Comparison of ENCODE assay signal across 35 mouse cellular contexts in genomic region chr3:146159360-146159759, GRCm38 (mm10). TPM values are rescaled to one million over a fixed set of nuclear protein-coding genes. Genes with fewer than 3 reads are reported as not detected.
A peak's percentile ranks its signal among the peaks of the same experiment; 100 is the strongest.
DNase-seq lines count a peak whose midpoint lies in the region; ATAC-seq and TF ChIP-seq lines count a peak whose summit lies in the region.
"Had no signal": no experiment of that assay in that cellular context is flagged by ENCODE, and none has a peak within 500 bp of the region (broad histone marks: within the 10 kb centered on the region; RNA-seq: fewer than 3 reads in every experiment).

No protein-coding gene starts in this region.

- no peak for TF ChIP-seq CTCF in bone marrow macrophage, adult 2 months (IDR thresholded peaks at IDR 0.05; ENCODE audit: low read depth, low read length)

- DNase-seq in 416B (ENCODE audit: low read depth), result peak; percentile 23
- peak; percentile 63 for DNase-seq in CD4-positive, CD25-positive, alpha-beta regulatory T cell, adult 2 months (ENCODE audit: low read depth, low spot score)
- DNase-seq in layer of hippocampus, adult 8-10 months (ENCODE audit: low spot score in 2 of 2), result no peak
- no peak for DNase-seq in liver
- DNase-seq: adrenal gland, postnatal 10 days; cerebellum, adult 9-10 months; gastrocnemius, postnatal 36 days; heart, postnatal 36 days; kidney, adult 8-10 months; kidney, postnatal 14 days; lung, postnatal 36 days; right cerebral cortex, postnatal 14 days; spleen, adult 18-20 months; thymus, adult 2 months; thymus, postnatal 4 days had no signal

- TF ChIP-seq POLR2A in bone marrow macrophage, adult 2 months (IDR thresholded peaks at IDR 0.05; ENCODE audit: borderline replicate concordance, low read depth, low read length), result no peak

- H3K27ac ChIP-seq in bone marrow macrophage, adult 2 months (ENCODE audit: insufficient read depth, low read depth, low read length), result peak overlapping the region; percentile 32; the same call in 1 of the 2 replicates
- H3K27ac ChIP-seq in hindbrain, embryonic 13.5 days, result no peak overlapping the region
- H3K27ac ChIP-seq: embryonic facial prominence, embryonic 10.5 days; forebrain, embryonic 15.5 days; heart, embryonic 15.5 days; hindbrain, embryonic 14.5 days; intestine, embryonic 15.5 days; layer of hippocampus, adult 2 months; liver, embryonic 14.5 days; lung, embryonic 15.5 days; midbrain, embryonic 10.5 days had no signal

- no peak overlapping the region for H3K9ac ChIP-seq in hindbrain, embryonic 13.5 days
- H3K9ac ChIP-seq: forebrain, embryonic 15.5 days; heart, embryonic 15.5 days; hindbrain, embryonic 14.5 days; intestine, embryonic 15.5 days; liver, embryonic 14.5 days; lung, embryonic 15.5 days had no signal

- WGBS in hindbrain, embryonic 13.5 days, result 87% methylated on average over 2 of the region's 2 CpGs

- H3K4me3 ChIP-seq in bone marrow macrophage, adult 2 months (ENCODE audit: insufficient read depth, low read length), result no peak overlapping the region
- no peak overlapping the region for H3K4me3 ChIP-seq in hindbrain, embryonic 13.5 days
- H3K4me3 ChIP-seq: embryonic facial prominence, embryonic 10.5 days; forebrain, embryonic 15.5 days; heart, embryonic 15.5 days; intestine, embryonic 15.5 days; layer of hippocampus, adult 2 months; lung, embryonic 15.5 days; midbrain, embryonic 10.5 days had no signal

- no peak overlapping the region for H3K4me2 ChIP-seq in hindbrain, embryonic 13.5 days
- H3K4me2 ChIP-seq: forebrain, embryonic 15.5 days; heart, embryonic 15.5 days; hindbrain, embryonic 14.5 days; intestine, embryonic 15.5 days; lung, embryonic 15.5 days had no signal

- 0 out of 2 replicates have a peak, but pooled peaks cover 4% of the 10 kb centered on the region for H3K27me3 ChIP-seq in hindbrain, embryonic 13.5 days
- H3K27me3 ChIP-seq: forebrain, embryonic 15.5 days; heart, embryonic 15.5 days; intestine, embryonic 15.5 days; lung, embryonic 15.5 days; Patski had no signal

- peaks cover 48% of the 10 kb centered on the region for H3K4me1 ChIP-seq in bone marrow macrophage, adult 2 months (ENCODE audit: control insufficient read depth, insufficient read depth, low read length)
- no peaks in the 10 kb centered on the region; the same call in 1 of the 2 replicates for H3K4me1 ChIP-seq in hindbrain, embryonic 13.5 days (replicated peaks)
- H3K4me1 ChIP-seq: forebrain, embryonic 15.5 days; heart, embryonic 15.5 days; lung, embryonic 15.5 days; midbrain, embryonic 10.5 days had no signal

- H3K9me3 ChIP-seq in hindbrain, embryonic 13.5 days, result no peaks in the 10 kb centered on the region
- H3K9me3 ChIP-seq: embryonic facial prominence, embryonic 10.5 days; forebrain, embryonic 15.5 days; G1E; heart, embryonic 15.5 days; intestine, embryonic 15.5 days; lung, embryonic 15.5 days; midbrain, embryonic 10.5 days had no signal

- ATAC-seq in megakaryocyte, adult 5-6 weeks (ENCODE audit: poor library complexity, severe bottlenecking), result peak; percentile 71
- no peak; the same call in 1 of the 2 replicates for ATAC-seq in monocyte, adult 5-6 weeks (replicated peaks; ENCODE audit: insufficient number of reproducible peaks, low FRiP score, low TSS enrichment, poor library complexity, severe bottlenecking)
- ATAC-seq in hindbrain, embryonic 13.5 days (ENCODE audit: low FRiP score), result no peak
- ATAC-seq: forebrain, embryonic 15.5 days; intestine, embryonic 15.5 days; midbrain, embryonic 16.5 days; Patski had no signal

- no peaks in the 10 kb centered on the region for H3K36me3 ChIP-seq in hindbrain, embryonic 13.5 days
- H3K36me3 ChIP-seq: embryonic facial prominence, embryonic 10.5 days; forebrain, embryonic 15.5 days; G1E; heart, embryonic 15.5 days; intestine, embryonic 15.5 days; lung, embryonic 15.5 days; midbrain, embryonic 10.5 days had no signal

RNA-seq across cellular contexts. Expression of gene Mcoln2, which starts 9.7 kb away (rescaled TPM):
- polyA plus RNA-seq in bone marrow macrophage, adult 2 months (2012; ENCODE audit: insufficient read depth, insufficient read length, missing spikeins), result 33.5 and 35.3 TPM in 2 replicates
- 0.47 and 3.3 TPM in 2 replicates for total RNA-seq in megakaryocyte, adult 5-6 weeks (2015)
- total RNA-seq in megakaryocyte, adult 5-6 weeks (2017), result 0.33 and 2.2 TPM in 2 replicates
- 13.6 to 28.6 TPM (median 14.5 TPM) in 3 replicates for total RNA-seq in monocyte, adult 5-6 weeks (2017)
- 0.27 and 0.47 TPM in 2 replicates for polyA plus RNA-seq in hindbrain, embryonic 13.5 days (2015; fragmentation: Nextera tagmentation; extraction: Ambion mirVana)
- under 1 TPM in 2 of 4 experiments, not detected in 2; 0.34 to 0.36 TPM for total RNA-seq in layer of hippocampus, adult 8-10 months (2022)
- total RNA-seq: layer of hippocampus, adult 2 months; left cerebral cortex, postnatal 25 days had no signal
- polyA plus RNA-seq: cortical plate, adult 2 months; forebrain, embryonic 15.5 days; G1E had no signal

RNA-seq across cellular contexts. Expression of gene Mcoln3, which starts 42.1 kb away (rescaled TPM):
- 4.7 and 6.5 TPM in 2 replicates for polyA plus RNA-seq in bone marrow macrophage, adult 2 months (2012; ENCODE audit: insufficient read depth, insufficient read length, missing spikeins)
- not detected in 2 replicates for total RNA-seq in megakaryocyte, adult 5-6 weeks (2015)
- 0.07 TPM in 1 of 2 replicates, not detected in the other for total RNA-seq in megakaryocyte, adult 5-6 weeks (2017)
- 0.19 to 0.78 TPM (median 0.75 TPM) in 3 replicates for total RNA-seq in monocyte, adult 5-6 weeks (2017)
- polyA plus RNA-seq in hindbrain, embryonic 13.5 days (2015; fragmentation: Nextera tagmentation; extraction: Ambion mirVana), result 0.53 and 0.66 TPM in 2 replicates
- total RNA-seq in layer of hippocampus, adult 8-10 months (2022), result not detected
- total RNA-seq: G1E; gastrocnemius, postnatal 36 days; heart, postnatal 36 days; layer of hippocampus, adult 2 months; left cerebral cortex, postnatal 25 days had no signal
- polyA plus RNA-seq: C2C12; cortical plate, adult 2 months; G1E had no signal

RNA-seq across cellular contexts. Expression of gene Wdr63, which starts 51.4 kb away (rescaled TPM):
- polyA plus RNA-seq in bone marrow macrophage, adult 2 months (2012; ENCODE audit: insufficient read depth, insufficient read length, missing spikeins), result not detected in 2 replicates
- total RNA-seq in megakaryocyte, adult 5-6 weeks (2015), result not detected in 2 replicates
- total RNA-seq in megakaryocyte, adult 5-6 weeks (2017), result not detected in 2 replicates
- not detected in 3 replicates for total RNA-seq in monocyte, adult 5-6 weeks (2017)
- polyA plus RNA-seq in hindbrain, embryonic 13.5 days (2015; fragmentation: Nextera tagmentation; extraction: Ambion mirVana), result 1.7 and 2.0 TPM in 2 replicates
- total RNA-seq in layer of hippocampus, adult 8-10 months (2022), result 1 to 10 TPM in 2 of 4 experiments, under 1 TPM in 2; 0.67 to 1.7 (median 0.96) TPM
- total RNA-seq: G1E; gastrocnemius, postnatal 36 days; heart, postnatal 36 days had no signal
- polyA plus RNA-seq: G1E; neural tube, embryonic 11.5 days had no signal

Comparison
In these comparisons a context has a peak if more than half of its experiments do, and no peak if none do; other contexts are left out.
1. DNase-seq: peak in 416B (single experiment) and CD4-positive, CD25-positive, alpha-beta regulatory T cell, adult 2 months (single experiment); none in layer of hippocampus, adult 8-10 months (0 of 2) and liver (single experiment).